Mouse (Mus musculus): ENCODE results near the gene Ap1g2. TPM values are rescaled to one million over a fixed set of nuclear protein-coding genes. Genes with fewer than 3 reads are reported as not detected.
A peak's percentile ranks its signal among the peaks of the same experiment; 100 is the strongest.

Ap1g2 gene
- polyA plus RNA-seq, 1 experiment from 2014 or later, result 9.6 TPM

DNA sequence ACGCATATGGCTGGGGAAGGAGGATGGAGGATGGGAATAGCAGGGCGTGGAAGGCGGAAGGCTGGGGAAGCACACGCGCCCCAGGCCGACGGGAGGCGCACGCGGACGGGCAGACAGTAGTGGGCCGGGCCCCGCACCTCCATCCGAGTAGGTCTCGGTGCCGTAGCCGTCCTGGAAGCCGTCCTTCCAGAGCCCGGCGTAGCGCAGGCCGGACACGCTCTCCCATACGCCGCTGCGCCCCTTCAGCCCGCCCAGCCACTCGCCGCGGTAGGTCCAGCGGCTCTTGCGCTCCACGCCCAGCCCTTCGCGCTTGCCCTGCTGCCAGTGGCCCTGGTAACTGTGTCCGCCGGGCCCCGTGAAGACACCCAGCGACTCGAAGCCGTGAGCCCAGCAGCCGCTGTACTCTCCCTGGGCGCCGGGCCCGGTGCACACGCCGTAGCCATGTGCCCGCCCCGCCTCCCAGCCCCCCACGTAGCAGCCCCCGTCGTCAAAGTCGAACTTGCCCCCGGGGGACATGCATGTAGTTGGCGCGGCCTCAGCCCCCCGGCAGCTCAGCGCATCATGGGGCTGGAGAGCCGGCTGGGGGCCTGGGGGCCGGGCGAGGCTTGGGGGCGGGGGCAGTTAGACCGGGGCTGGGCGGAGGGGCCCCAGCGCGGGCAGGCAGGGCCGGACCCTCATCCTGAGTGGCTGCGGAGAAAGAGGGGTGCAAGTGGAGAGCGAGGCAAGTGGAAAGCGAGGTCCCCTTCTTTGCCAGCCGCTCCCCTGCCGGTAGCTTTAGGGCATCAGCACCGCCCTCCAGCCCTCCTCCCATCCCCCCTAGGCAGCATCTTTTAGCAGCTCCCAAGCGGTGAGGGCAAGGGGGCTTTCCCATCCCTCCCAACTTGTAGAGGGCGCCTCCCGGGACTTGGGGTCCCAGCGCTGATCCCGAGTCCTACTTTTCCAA is 8.6 kb upstream of the Ap1g2 start:
- WGBS (ENCODE audit: insufficient replicate concordance), result 2% methylated on average over 58 of the region's 78 CpGs
- Histone ChIP-seq H3K9ac (replicated peaks) (0 out of 2 replicates have a peak overlapping the region, but pooled peaks have one; percentile 3), H3K27me3 (ENCODE audit: insufficient read depth, low read length) (peaks cover 68% of the 10 kb centered on the region), H3K27ac (ENCODE audit: low read depth) (no peak overlapping the region), H3K9me3 (ENCODE audit: low read length) (no peaks in the 10 kb centered on the region), H3K4me1 (ENCODE audit: insufficient read depth) (peaks cover 4% of the 10 kb centered on the region), H3K4me3 (ENCODE audit: low read depth, low read length) (peak overlapping the region; percentile 35), H3K4me2 (ENCODE audit: low read depth, low read length) (peak overlapping the region; percentile 72), H3K36me3 (replicated peaks; ENCODE audit: insufficient read depth, low read length) (no peaks in the 10 kb centered on the region)
- ATAC-seq (peak; percentile 38), DNase-seq (peak; percentile 34)
- peak; percentile 29 for TF ChIP-seq CTCF (IDR thresholded peaks at IDR 0.05; ENCODE audit: low read depth)
- TF ChIP-seq EP300 (IDR thresholded peaks at IDR 0.05; ENCODE audit: low read depth), result no peak

DNA sequence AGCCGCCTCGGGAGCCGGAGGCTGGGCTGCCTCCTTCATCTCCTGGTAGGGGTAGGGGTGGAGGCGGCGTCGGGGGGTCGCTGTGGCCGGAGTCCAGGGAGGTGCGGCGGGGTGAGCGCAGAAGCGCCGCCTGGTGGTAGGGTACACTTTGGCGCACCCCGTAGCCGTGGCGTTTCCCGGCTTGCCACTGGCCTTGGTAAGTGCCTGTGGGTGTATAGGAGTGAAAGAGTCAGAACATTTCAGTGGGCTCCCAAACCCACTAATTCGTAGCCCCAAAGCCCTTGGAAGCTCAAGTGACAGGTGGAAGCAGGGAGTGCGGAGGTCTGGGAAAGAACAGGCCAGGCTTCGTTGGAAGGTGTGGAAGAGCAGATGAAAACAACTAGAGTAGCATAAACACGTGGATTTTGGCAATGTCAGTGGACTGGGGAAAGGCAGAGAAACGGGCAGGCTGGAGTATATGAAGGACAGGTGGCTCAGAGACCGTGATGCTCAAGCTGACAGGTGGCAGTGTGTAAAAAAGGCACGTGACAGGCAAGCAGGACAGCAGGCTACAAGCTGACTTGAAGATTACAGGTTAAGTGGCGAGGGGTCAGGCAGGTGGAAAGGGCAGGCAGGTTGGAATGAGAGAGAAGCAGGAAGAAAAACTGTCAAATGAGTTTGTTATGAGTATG is 7.7 kb upstream of the Ap1g2 start:
- peaks cover 4% of the 10 kb centered on the region for H3K4me1 ChIP-seq (ENCODE audit: insufficient read depth)
- peak overlapping the region; percentile 35; the same call in 1 of the 2 replicates for H3K4me3 ChIP-seq (ENCODE audit: low read depth, low read length)
- DNase-seq (peak; percentile 37), ATAC-seq (no peak)
- TF ChIP-seq CTCF (IDR thresholded peaks at IDR 0.05; ENCODE audit: low read depth), result peak; percentile 54
- no peak for TF ChIP-seq EP300 (IDR thresholded peaks at IDR 0.05; ENCODE audit: low read depth)
- peak overlapping the region; percentile 72; the same call in 1 of the 2 replicates for H3K4me2 ChIP-seq (ENCODE audit: low read depth, low read length)
- H3K27me3 ChIP-seq (ENCODE audit: insufficient read depth, low read length), result peaks cover 75% of the 10 kb centered on the region
- H3K27ac ChIP-seq (ENCODE audit: low read depth), result no peak overlapping the region
- WGBS (ENCODE audit: insufficient replicate concordance), result 11% methylated on average over 26 of the region's 26 CpGs
- no peak overlapping the region for H3K9ac ChIP-seq (replicated peaks)
- no peaks in the 10 kb centered on the region for H3K9me3 ChIP-seq (ENCODE audit: low read length)
- no peaks in the 10 kb centered on the region for H3K36me3 ChIP-seq (replicated peaks; ENCODE audit: insufficient read depth, low read length)

DNA sequence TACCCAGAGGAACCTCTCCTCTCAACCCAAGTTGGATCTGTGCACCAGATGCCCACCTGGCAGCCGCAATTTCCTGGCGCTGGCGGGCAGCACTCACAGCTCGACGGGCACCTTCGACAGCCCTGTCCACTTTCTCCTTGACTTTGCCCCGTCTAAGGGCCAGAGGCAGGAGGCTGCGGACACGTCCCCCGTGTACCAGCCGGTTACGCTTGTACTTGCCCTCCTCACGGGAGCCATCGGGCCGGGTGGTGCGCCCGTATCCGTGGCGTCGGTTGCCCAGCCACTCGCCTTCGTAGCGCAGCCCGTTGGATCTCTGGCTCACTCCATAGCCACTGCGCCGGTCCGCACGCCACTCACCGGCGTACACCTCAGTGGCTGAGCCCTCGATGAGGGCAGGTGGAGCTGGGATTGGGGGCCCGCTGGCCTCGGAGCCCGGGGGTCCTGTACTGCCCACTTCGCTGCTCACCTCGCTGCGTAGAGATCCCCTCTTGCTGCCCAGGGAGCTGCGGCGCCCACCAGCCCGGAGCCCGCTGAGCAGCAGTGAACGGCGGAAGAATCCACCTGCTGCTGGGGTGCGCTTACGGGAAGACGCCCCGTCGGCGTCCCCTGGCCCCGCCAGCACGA is 7.1 kb upstream of the Ap1g2 start:
- Histone ChIP-seq H3K27me3 (ENCODE audit: insufficient read depth, low read length) (peaks cover 79% of the 10 kb centered on the region), H3K4me1 (ENCODE audit: insufficient read depth) (peaks cover 4% of the 10 kb centered on the region), H3K4me3 (ENCODE audit: low read depth, low read length) (no peak overlapping the region), H3K36me3 (replicated peaks; ENCODE audit: insufficient read depth, low read length) (no peaks in the 10 kb centered on the region), H3K27ac (ENCODE audit: low read depth) (no peak overlapping the region), H3K9me3 (ENCODE audit: low read length) (no peaks in the 10 kb centered on the region), H3K4me2 (ENCODE audit: low read depth, low read length) (no peak overlapping the region), H3K9ac (replicated peaks) (no peak overlapping the region)
- no peak for ATAC-seq
- no peak for DNase-seq
- WGBS (ENCODE audit: insufficient replicate concordance), result 64% methylated on average over 51 of the region's 51 CpGs
- TF ChIP-seq EP300 (IDR thresholded peaks at IDR 0.05; ENCODE audit: low read depth) (no peak), CTCF (IDR thresholded peaks at IDR 0.05; ENCODE audit: low read depth) (no peak)

DNA sequence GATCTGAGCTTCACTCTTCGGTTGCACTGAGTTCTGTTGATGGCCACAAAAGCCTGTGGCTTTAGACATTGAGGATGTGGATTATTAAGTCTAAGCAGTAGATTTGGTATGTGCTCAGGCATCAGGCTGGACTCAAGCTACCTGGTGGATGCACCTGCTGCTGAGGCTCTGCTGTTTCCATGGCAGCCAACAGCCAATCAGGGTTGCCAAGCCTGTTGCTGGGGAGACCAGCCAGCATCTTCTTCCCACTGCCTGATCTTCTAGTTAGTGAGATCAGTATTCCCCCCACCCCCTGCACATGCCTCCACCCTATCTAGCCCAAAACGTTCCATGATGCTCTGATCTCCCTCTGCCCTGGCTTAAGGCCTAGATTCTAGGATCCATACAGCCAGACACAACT is 5.3 kb upstream of the Ap1g2 start:
- 75% methylated on average over 2 of the region's 2 CpGs for WGBS (ENCODE audit: insufficient replicate concordance)
- Histone ChIP-seq H3K27me3 (ENCODE audit: insufficient read depth, low read length) (peaks cover 69% of the 10 kb centered on the region), H3K36me3 (replicated peaks; ENCODE audit: insufficient read depth, low read length) (no peaks in the 10 kb centered on the region), H3K27ac (ENCODE audit: low read depth) (no peak overlapping the region), H3K4me3 (ENCODE audit: low read depth, low read length) (no peak overlapping the region), H3K4me2 (ENCODE audit: low read depth, low read length) (no peak overlapping the region), H3K9me3 (ENCODE audit: low read length) (no peaks in the 10 kb centered on the region), H3K4me1 (ENCODE audit: insufficient read depth) (peaks cover 4% of the 10 kb centered on the region), H3K9ac (replicated peaks) (no peak overlapping the region)
- ATAC-seq (no peak), DNase-seq (no peak)
- TF ChIP-seq CTCF (IDR thresholded peaks at IDR 0.05; ENCODE audit: low read depth) (no peak), EP300 (IDR thresholded peaks at IDR 0.05; ENCODE audit: low read depth) (no peak)

GRCm38 (mm10) chr14:55110076-55110475 is 3.7 kb upstream of the Ap1g2 start:
- TF ChIP-seq EP300 (IDR thresholded peaks at IDR 0.05; ENCODE audit: low read depth) (no peak), CTCF (IDR thresholded peaks at IDR 0.05; ENCODE audit: low read depth) (no peak)
- Histone ChIP-seq H3K36me3 (replicated peaks; ENCODE audit: insufficient read depth, low read length) (no peaks in the 10 kb centered on the region), H3K4me1 (ENCODE audit: insufficient read depth) (peaks cover 14% of the 10 kb centered on the region), H3K9ac (replicated peaks) (no peak overlapping the region), H3K27me3 (ENCODE audit: insufficient read depth, low read length) (peaks cover 53% of the 10 kb centered on the region), H3K4me3 (ENCODE audit: low read depth, low read length) (no peak overlapping the region), H3K9me3 (ENCODE audit: low read length) (no peaks in the 10 kb centered on the region), H3K27ac (ENCODE audit: low read depth) (no peak overlapping the region), H3K4me2 (ENCODE audit: low read depth, low read length) (no peak overlapping the region)
- 22% methylated on average over 9 of the region's 9 CpGs for WGBS (ENCODE audit: insufficient replicate concordance)
- DNase-seq (no peak), ATAC-seq (no peak)
